Mouse (Mus musculus) hindbrain, embryonic 16.5 days (tissue): ENCODE measurements around the gene Sccpdh. TPM values are rescaled to one million over a fixed set of nuclear protein-coding genes. Genes with fewer than 3 reads are reported as not detected.

ENCODE experiments used
- ATAC-seq: fragments of 200-750 bp; cut with Nextera tagmentation; 2 replicates; pipeline ENCODE4 v1.8.0; 2017; ENCODE audit warnings: moderate TSS enrichment, moderate library complexity
- H3K27ac ChIP-seq: fragments of 300-500 bp; sonication (generic); 2 replicates; pipeline ENCODE4 v1.5.1; 2014; ENCODE audit warnings: low read depth, mild to moderate bottlenecking, control low read depth, low read length, moderate library complexity
- H3K27me3 ChIP-seq: fragments of 300-500 bp; sonication (generic); replicated peaks from 2 replicates; pipeline ENCODE4 v1.6.1; 2014; ENCODE audit warnings: low read length; ENCODE audit not compliant: control insufficient read depth, insufficient read depth
- H3K36me3 ChIP-seq: fragments of 300-500 bp; sonication (generic); 2 replicates; pipeline ENCODE4 v1.6.1; 2014; ENCODE audit warnings: mild to moderate bottlenecking, low read length, moderate library complexity, mixed read lengths; ENCODE audit not compliant: control insufficient read depth, insufficient read depth
- H3K4me1 ChIP-seq: fragments of 300-500 bp; sonication (generic); 2 replicates; pipeline ENCODE4 v1.6.1; 2014; ENCODE audit warnings: low read depth, low read length; ENCODE audit not compliant: control insufficient read depth, insufficient read depth
- H3K4me2 ChIP-seq: fragments of 300-500 bp; sonication (generic); 2 replicates; pipeline ENCODE4 v1.6.1; 2014; ENCODE audit warnings: mild to moderate bottlenecking, low read length, control low read depth, moderate library complexity
- H3K4me3 ChIP-seq: fragments of 300-500 bp; sonication (generic); 2 replicates; pipeline ENCODE4 v1.5.1; 2014; ENCODE audit warnings: mild to moderate bottlenecking, low read length, control low read depth, moderate library complexity
- H3K9ac ChIP-seq: fragments of 300-500 bp; sonication (generic); 2 replicates; pipeline ENCODE4 v1.6.1; 2014; ENCODE audit warnings: low read depth, mild to moderate bottlenecking, control low read depth, low read length, moderate library complexity
- H3K9me3 ChIP-seq: fragments of 300-500 bp; sonication (generic); 2 replicates; pipeline ENCODE4 v1.6.1; 2014; ENCODE audit warnings: mild to moderate bottlenecking, low read length, moderate library complexity; ENCODE audit not compliant: control insufficient read depth
- WGBS: fragments of 180-500 bp; shearing (Covaris S2); extraction: QIAGEN DNeasy Blood & Tissue Kit; methylation state at CpG from one replicate; pipeline ENCODE4 v1.1.7; 2014; 5-methylcytosine and 5-hydroxymethylcytosine counted together
- polyA plus RNA-seq: library from polyadenylated mRNA; unstranded; fragments of >200 nt; fragmentation: Nextera tagmentation; extraction: Ambion mirVana; gene quantifications from 2 replicates; pipeline ENCODE4 v1.2.1, GENCODE M21; 2015

Gene Sccpdh
- polyA plus RNA-seq, 1 experiment from 2014 or later: 191 TPM

GRCm38 (mm10) chr1:179736483-179736882 is 68.5 kb downstream of the Sccpdh start:
- ATAC-seq: no peak
- Histone ChIP-seq H3K27ac (no peak overlapping the region), H3K4me3 (no peak overlapping the region), H3K4me2 (no peak overlapping the region), H3K36me3 (no peaks in the 10 kb centered on the region), H3K9me3 (no peaks in the 10 kb centered on the region), H3K27me3 (no peaks in the 10 kb centered on the region), H3K9ac (no peak overlapping the region), H3K4me1 (no peaks in the 10 kb centered on the region)
- 90% methylated on average over 3 of the region's 3 CpGs for WGBS

Other genes with a start within 250 kb of the Sccpdh start
- 28.3 and 28.5 TPM in 2 replicates for gene Smyd3, start 150.2 kb upstream of the Sccpdh start, polyA plus RNA-seq
- 28.2 and 31.5 TPM in 2 replicates for gene Tfb2m, start 121.9 kb upstream of the Sccpdh start, polyA plus RNA-seq
- gene Cnst, start 121.8 kb upstream of the Sccpdh start, polyA plus RNA-seq: 25.1 and 30.0 TPM in 2 replicates
- 0.10 TPM in 1 of 2 replicates, not detected in the other for gene Kif28, start 77.1 kb downstream of the Sccpdh start, polyA plus RNA-seq
- 0.13 TPM in 1 of 2 replicates, not detected in the other for gene Gm10518, start 135.2 kb downstream of the Sccpdh start, polyA plus RNA-seq
- gene Ahctf1, start 135.5 kb downstream of the Sccpdh start, polyA plus RNA-seq: 13.5 and 13.8 TPM in 2 replicates